Mouse (Mus musculus) CH12.LX (cell line): ENCODE data around the gene Mmgt2.

Source experiments
- CTCF ChIP-seq, 2 experiments: IDR thresholded peaks in 1 of 2; conservative IDR thresholded peaks in 1 of 2; 2 replicates each; pipeline ENCODE4 v1.5.1; 2011 to 2012; ENCODE audit warnings: low read depth in 2 of 2, low read length in 2 of 2, improper control_type of control experiment in 1 of 2, inconsistent platforms in 1 of 2, mild to moderate bottlenecking in 1 of 2, moderate library complexity in 1 of 2
- EP300 ChIP-seq: IDR thresholded peaks from 2 replicates; pipeline ENCODE4 v1.6.1; 2011; ENCODE audit warnings: low read length, improper control_type of control experiment
- GABPA ChIP-seq: IDR thresholded peaks from 2 replicates; pipeline ENCODE4 v1.6.1; 2012; ENCODE audit warnings: low read depth, low read length, improper control_type of control experiment, inconsistent platforms; ENCODE audit not compliant: insufficient replicate concordance
- KAT2A ChIP-seq: IDR thresholded peaks from 2 replicates; pipeline ENCODE4 v1.6.1; 2012; ENCODE audit warnings: low read length, improper control_type of control experiment, inconsistent platforms; ENCODE audit not compliant: insufficient replicate concordance
- MXI1 ChIP-seq: IDR thresholded peaks from 2 replicates; pipeline ENCODE4 v1.6.1; 2011; ENCODE audit warnings: mild to moderate bottlenecking, low read depth, low read length, improper control_type of control experiment
- POLR2A ChIP-seq: IDR thresholded peaks from 2 replicates; pipeline ENCODE4 v1.6.1; 2011; ENCODE audit warnings: low read depth, mild to moderate bottlenecking, improper control_type of control experiment, low read length
- RAD21 ChIP-seq: IDR thresholded peaks from 2 replicates; pipeline ENCODE4 v1.6.1; 2011; ENCODE audit warnings: low read depth, mild to moderate bottlenecking, low read length, improper control_type of control experiment, moderate library complexity
- TBP ChIP-seq: conservative IDR thresholded peaks from 2 replicates; pipeline ENCODE4 v1.6.1; 2011; ENCODE audit warnings: low read depth, low read length, improper control_type of control experiment
- USF2 ChIP-seq: conservative IDR thresholded peaks from 2 replicates; pipeline ENCODE4 v1.6.1; 2011; ENCODE audit warnings: low read depth, low read length, improper control_type of control experiment
- ZKSCAN1 ChIP-seq: IDR thresholded peaks from 2 replicates; pipeline ENCODE4 v1.6.1; 2012; ENCODE audit warnings: low read depth, inconsistent platforms, low read length, improper control_type of control experiment, borderline replicate concordance

DNA sequence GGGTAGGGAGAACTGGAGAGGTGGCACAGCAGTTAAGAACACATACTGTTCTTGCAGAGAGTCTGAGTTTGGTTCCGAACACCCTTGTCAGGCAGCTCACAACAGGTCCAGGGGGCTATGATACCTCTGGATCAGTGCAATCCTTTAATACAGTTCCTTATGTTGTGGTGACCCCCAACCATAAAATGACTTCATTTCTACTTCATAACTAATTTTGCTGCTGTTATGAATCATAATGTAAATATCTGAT is 40.6 kb upstream of the Mmgt2 start:
- TF ChIP-seq GABPA (no peak), RAD21 (no peak), EP300 (no peak), KAT2A (no peak), TBP (no peak), POLR2A (no peak; the same call in 1 of the 2 replicates), CTCF (conservative IDR thresholded peaks at IDR 0.05 in 1 of 2, IDR thresholded peaks at IDR 0.05 in 1 of 2; ENCODE audit: low read depth in 2 of 2, low read length in 2 of 2) (no peak), ZKSCAN1 (no peak), USF2 (no peak), MXI1 (0 out of 2 replicates have a peak, but pooled peaks have one; percentile 29)
